Mouse (Mus musculus) limb, embryonic 15.5 days (tissue): ENCODE results near the gene Mamdc2. TPM values are rescaled to one million over a fixed set of nuclear protein-coding genes. Genes with fewer than 3 reads are reported as not detected.

Experiments
- ATAC-seq: fragments of 200-750 bp; cut with Nextera tagmentation; 2 replicates; pipeline ENCODE4 v1.8.0; 2017; ENCODE audit warnings: low read depth, moderate TSS enrichment; ENCODE audit not compliant: insufficient number of reproducible peaks, low FRiP score, low TSS enrichment
- H3K27ac ChIP-seq: fragments of 300-500 bp; sonication (generic); 2 replicates; pipeline ENCODE4 v1.5.1; 2015; ENCODE audit warnings: moderate library complexity, mild to moderate bottlenecking, inconsistent platforms
- H3K27me3 ChIP-seq: fragments of 300-500 bp; sonication (generic); 2 replicates; pipeline ENCODE4 v1.6.1; 2015; ENCODE audit warnings: inconsistent platforms
- H3K36me3 ChIP-seq: fragments of 300-500 bp; sonication (generic); 2 replicates; pipeline ENCODE4 v1.6.1; 2015; ENCODE audit warnings: inconsistent platforms
- H3K4me1 ChIP-seq: fragments of 300-500 bp; sonication (generic); 2 replicates; pipeline ENCODE4 v1.6.1; 2015; ENCODE audit warnings: inconsistent platforms
- H3K4me2 ChIP-seq: fragments of 300-500 bp; sonication (generic); 2 replicates; pipeline ENCODE4 v1.6.1; 2015; ENCODE audit warnings: mild to moderate bottlenecking, inconsistent platforms
- H3K4me3 ChIP-seq: fragments of 300-500 bp; sonication (generic); 2 replicates; pipeline ENCODE4 v1.5.1; 2015; ENCODE audit warnings: mild to moderate bottlenecking, inconsistent platforms
- H3K9ac ChIP-seq: fragments of 300-500 bp; sonication (generic); 2 replicates; pipeline ENCODE4 v1.6.1; 2015; ENCODE audit warnings: inconsistent platforms
- H3K9me3 ChIP-seq: fragments of 300-500 bp; sonication (generic); 2 replicates; pipeline ENCODE4 v1.6.1; 2016; ENCODE audit warnings: inconsistent platforms
- WGBS: fragments of 180-500 bp; shearing (Covaris S2); methylation state at CpG from one replicate; pipeline ENCODE4 v1.1.7; 2015; 5-methylcytosine and 5-hydroxymethylcytosine counted together
- polyA plus RNA-seq: library from polyadenylated mRNA; unstranded; fragments of >200 nt; fragmentation: Nextera tagmentation; extraction: Ambion mirVana; gene quantifications from 2 replicates; pipeline ENCODE4 v1.2.1, GENCODE M21; 2015

The Mamdc2 gene
- polyA plus RNA-seq, 1 experiment from 2014 or later, result 3.4 TPM

- H3K4me3 ChIP-seq, result no peak overlapping the region
- no peaks in the 10 kb centered on the region for H3K36me3 ChIP-seq
- no peak overlapping the region for H3K4me2 ChIP-seq
- H3K9ac ChIP-seq, result no peak overlapping the region
- H3K27ac ChIP-seq, result no peak overlapping the region
- WGBS, result 73% methylated on average over 13 of the region's 13 CpGs
- H3K9me3 ChIP-seq, result no peaks in the 10 kb centered on the region
- no peak for ATAC-seq
- H3K27me3 ChIP-seq, result no peaks in the 10 kb centered on the region
- H3K4me1 ChIP-seq, result no peaks in the 10 kb centered on the region
Observed at GRCm38 (mm10) chr19:23351808-23352491, 96.3 kb downstream of the Mamdc2 start.

GRCm38 (mm10) chr19:23349930-23350329 is 98.3 kb downstream of the Mamdc2 start:
- H3K27ac ChIP-seq, result no peak overlapping the region
- H3K27me3 ChIP-seq, result no peaks in the 10 kb centered on the region
- no peaks in the 10 kb centered on the region for H3K36me3 ChIP-seq
- 22% methylated on average over 2 of the region's 2 CpGs for WGBS
- ATAC-seq, result no peak
- H3K9me3 ChIP-seq, result no peaks in the 10 kb centered on the region
- no peaks in the 10 kb centered on the region for H3K4me1 ChIP-seq
- H3K4me3 ChIP-seq, result no peak overlapping the region
- no peak overlapping the region for H3K4me2 ChIP-seq
- H3K9ac ChIP-seq, result no peak overlapping the region

- no peak for ATAC-seq
- no peak overlapping the region for H3K4me3 ChIP-seq
- H3K9me3 ChIP-seq, result no peaks in the 10 kb centered on the region
- H3K9ac ChIP-seq, result no peak overlapping the region
- H3K4me2 ChIP-seq, result no peak overlapping the region
- 91% methylated on average over 3 of the region's 3 CpGs for whole genome bisulfite sequencing
- no peak overlapping the region for H3K27ac ChIP-seq
- H3K4me1 ChIP-seq, result no peaks in the 10 kb centered on the region
- H3K27me3 ChIP-seq, result no peaks in the 10 kb centered on the region
- H3K36me3 ChIP-seq, result no peaks in the 10 kb centered on the region
Observed at GRCm38 (mm10) chr19:23342782-23343181, 105.5 kb downstream of the Mamdc2 start.

GRCm38 (mm10) chr19:23332883-23333282 is 115.4 kb downstream of the Mamdc2 start:
- no peak overlapping the region for H3K4me3 ChIP-seq
- no peak overlapping the region for H3K4me2 ChIP-seq
- H3K9me3 ChIP-seq, result no peaks in the 10 kb centered on the region
- H3K4me1 ChIP-seq, result no peaks in the 10 kb centered on the region
- H3K36me3 ChIP-seq, result no peaks in the 10 kb centered on the region
- WGBS, result 79% methylated on average over 1 of the region's 1 CpGs
- no peak for ATAC-seq
- no peak overlapping the region for H3K27ac ChIP-seq
- no peak overlapping the region for H3K9ac ChIP-seq
- H3K27me3 ChIP-seq, result no peaks in the 10 kb centered on the region

GRCm38 (mm10) chr19:23330842-23331241 is 117.4 kb downstream of the Mamdc2 start:
- WGBS, result 32% methylated on average over 6 of the region's 6 CpGs
- Histone ChIP-seq H3K4me3 (no peak overlapping the region), H3K4me2 (no peak overlapping the region), H3K27me3 (no peaks in the 10 kb centered on the region), H3K27ac (no peak overlapping the region), H3K4me1 (no peaks in the 10 kb centered on the region), H3K36me3 (no peaks in the 10 kb centered on the region), H3K9ac (no peak overlapping the region), H3K9me3 (no peaks in the 10 kb centered on the region)
- no peak for ATAC-seq

GRCm38 (mm10) chr19:23329346-23329745 is 118.9 kb downstream of the Mamdc2 start:
- Histone ChIP-seq H3K27me3 (no peaks in the 10 kb centered on the region), H3K36me3 (no peaks in the 10 kb centered on the region), H3K27ac (no peak overlapping the region), H3K4me2 (no peak overlapping the region), H3K4me1 (no peaks in the 10 kb centered on the region), H3K9me3 (no peaks in the 10 kb centered on the region), H3K9ac (no peak overlapping the region), H3K4me3 (no peak overlapping the region)
- WGBS, result 84% methylated on average over 2 of the region's 2 CpGs
- ATAC-seq, result no peak

- ATAC-seq, result no peak
- H3K9me3 ChIP-seq, result no peaks in the 10 kb centered on the region
- H3K36me3 ChIP-seq, result no peaks in the 10 kb centered on the region
- no peaks in the 10 kb centered on the region for H3K4me1 ChIP-seq
- no peak overlapping the region for H3K4me2 ChIP-seq
- H3K9ac ChIP-seq, result no peak overlapping the region
- no peak overlapping the region for H3K4me3 ChIP-seq
- no peak overlapping the region for H3K27ac ChIP-seq
- 63% methylated on average over 3 of the region's 3 CpGs for WGBS
- no peaks in the 10 kb centered on the region for H3K27me3 ChIP-seq
Observed at GRCm38 (mm10) chr19:23327056-23327640, 121.1 kb downstream of the Mamdc2 start.

- H3K36me3 ChIP-seq, result no peaks in the 10 kb centered on the region
- no peaks in the 10 kb centered on the region for H3K27me3 ChIP-seq
- H3K4me3 ChIP-seq, result no peak overlapping the region
- H3K9me3 ChIP-seq, result no peaks in the 10 kb centered on the region
- no peak for ATAC-seq
- H3K9ac ChIP-seq, result no peak overlapping the region
- H3K4me2 ChIP-seq, result no peak overlapping the region
- 66% methylated on average over 3 of the region's 3 CpGs for WGBS
- no peak overlapping the region for H3K27ac ChIP-seq
- no peaks in the 10 kb centered on the region for H3K4me1 ChIP-seq
Observed at GRCm38 (mm10) chr19:23323107-23323506, 125.1 kb downstream of the Mamdc2 start.

- Histone ChIP-seq H3K4me1 (no peaks in the 10 kb centered on the region), H3K36me3 (no peaks in the 10 kb centered on the region), H3K9ac (no peak overlapping the region), H3K4me2 (no peak overlapping the region), H3K27me3 (no peaks in the 10 kb centered on the region), H3K4me3 (no peak overlapping the region), H3K9me3 (no peaks in the 10 kb centered on the region), H3K27ac (no peak overlapping the region)
- 74% methylated on average over 5 of the region's 5 CpGs for WGBS
- ATAC-seq, result no peak
Observed at GRCm38 (mm10) chr19:23317989-23318358, 130.3 kb downstream of the Mamdc2 start.

GRCm38 (mm10) chr19:23317295-23317988 is 130.8 kb downstream of the Mamdc2 start:
- no peaks in the 10 kb centered on the region for H3K4me1 ChIP-seq
- no peaks in the 10 kb centered on the region for H3K36me3 ChIP-seq
- no peak overlapping the region for H3K9ac ChIP-seq
- ATAC-seq, result no peak
- H3K4me2 ChIP-seq, result no peak overlapping the region
- no peaks in the 10 kb centered on the region for H3K9me3 ChIP-seq
- 38% methylated on average over 5 of the region's 5 CpGs for WGBS
- no peaks in the 10 kb centered on the region for H3K27me3 ChIP-seq
- H3K27ac ChIP-seq, result no peak overlapping the region
- no peak overlapping the region for H3K4me3 ChIP-seq

- ATAC-seq, result no peak
- 73% methylated on average over 5 of the region's 5 CpGs for WGBS
Observed at GRCm38 (mm10) chr19:23316851-23317250, 131.4 kb downstream of the Mamdc2 start.

GRCm38 (mm10) chr19:23309979-23310378 is 138.3 kb downstream of the Mamdc2 start:
- Histone ChIP-seq H3K9ac (no peak overlapping the region), H3K36me3 (no peaks in the 10 kb centered on the region), H3K4me1 (no peaks in the 10 kb centered on the region), H3K4me3 (no peak overlapping the region), H3K9me3 (no peaks in the 10 kb centered on the region), H3K4me2 (no peak overlapping the region), H3K27me3 (no peaks in the 10 kb centered on the region), H3K27ac (no peak overlapping the region)
- no peak for ATAC-seq
- 90% methylated on average over 2 of the region's 2 CpGs for WGBS

More at GRCm38 (mm10) chr19:23316851-23317250, 131.4 kb downstream of the Mamdc2 start:
- Histone ChIP-seq H3K36me3 (no peaks in the 10 kb centered on the region), H3K4me1 (no peaks in the 10 kb centered on the region), H3K9ac (no peak overlapping the region), H3K27ac (no peak overlapping the region), H3K27me3 (no peaks in the 10 kb centered on the region), H3K4me3 (no peak overlapping the region), H3K4me2 (no peak overlapping the region), H3K9me3 (no peaks in the 10 kb centered on the region)
